Mouse (Mus musculus) stomach, postnatal 0 days (tissue): Measurements from ENCODE around the gene BC004004.

Experiments
- CTCF ChIP-seq: IDR thresholded peaks from 2 replicates; pipeline ENCODE4 v1.5.1; 2016; ENCODE audit warnings: antibody characterized with exemption, low read depth, mild to moderate bottlenecking, moderate library complexity
- EP300 ChIP-seq: optimal IDR thresholded peaks from 2 replicates; pipeline ENCODE3; 2016; ENCODE audit warnings: antibody characterized with exemption

DNA sequence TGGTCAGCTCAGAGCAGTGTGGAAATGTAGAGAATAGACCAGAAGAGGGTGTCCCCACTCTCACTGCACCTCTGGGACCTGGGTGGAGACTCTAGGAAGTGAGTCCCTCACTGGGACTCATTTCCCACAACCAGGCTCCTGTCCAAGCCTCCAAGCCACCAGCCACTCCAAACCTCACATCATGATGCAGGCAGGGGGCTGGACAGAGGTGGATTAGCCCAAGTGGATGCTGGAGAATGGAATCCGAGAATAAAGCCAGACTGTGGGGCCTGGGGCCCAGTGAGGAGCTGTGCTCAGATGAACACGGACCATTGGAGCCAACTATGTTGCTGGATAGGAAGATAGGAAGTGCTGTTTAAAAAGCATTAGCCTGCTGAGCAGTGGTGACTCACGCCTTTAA is 48.3 kb downstream of the BC004004 start:
- TF ChIP-seq CTCF, result no peak
- TF ChIP-seq EP300, result no peak
